Mouse (Mus musculus) frontal cortex, postnatal 25 days (tissue): ENCODE measurements around the gene Hectd1.

Experiments
- DNase-seq, 2 experiments: peaks; one replicate each; pipeline ENCODE4 v3.0.0; 2022; ENCODE audit warnings: low spot score in 2 of 2

Gene Hectd1

DNA sequence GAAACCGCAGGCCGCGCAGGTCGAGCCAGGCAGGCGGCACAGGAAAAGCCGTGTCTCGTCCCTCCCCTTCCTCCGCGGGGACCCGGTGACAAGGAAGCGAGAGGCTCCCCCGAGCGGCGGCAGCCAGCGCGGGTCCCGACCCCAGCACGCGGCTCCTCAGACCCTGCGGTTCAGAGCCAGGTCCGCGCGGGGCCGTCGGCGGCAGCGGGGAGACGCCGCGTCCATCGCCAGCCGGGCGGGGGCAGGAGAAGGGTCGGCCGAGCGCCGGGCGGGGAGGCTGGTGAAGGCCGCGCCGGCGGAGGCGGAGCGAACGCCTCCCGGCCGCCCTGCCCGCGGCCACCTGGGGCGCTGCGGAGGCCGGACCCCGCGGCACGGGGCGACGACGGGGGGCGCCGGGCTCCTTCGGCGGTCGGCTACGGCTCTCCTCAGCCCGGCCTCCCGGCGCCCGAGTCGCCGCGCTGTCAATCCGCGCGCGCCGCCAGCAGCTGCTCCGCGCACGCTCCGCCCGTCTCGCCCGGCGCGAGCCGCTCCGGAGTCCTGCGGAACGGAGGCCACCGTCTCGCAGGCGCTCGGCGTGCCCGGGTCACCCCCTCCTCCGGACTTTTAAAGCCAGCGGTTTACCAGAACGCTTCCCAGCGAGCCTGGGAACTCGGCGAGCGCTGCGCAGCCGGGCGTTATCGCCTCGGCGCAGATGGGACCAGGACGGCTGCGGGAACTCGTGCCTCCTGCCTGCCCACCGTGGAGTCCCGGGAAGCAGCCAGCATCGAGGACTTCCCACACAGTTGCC is at the start of gene Hectd1:
Hectd1 (minus strand) TSS at position 247 of the 787 bp plus-strand sequence.
- DNase-seq: peak; percentile 71 to 74

DNA sequence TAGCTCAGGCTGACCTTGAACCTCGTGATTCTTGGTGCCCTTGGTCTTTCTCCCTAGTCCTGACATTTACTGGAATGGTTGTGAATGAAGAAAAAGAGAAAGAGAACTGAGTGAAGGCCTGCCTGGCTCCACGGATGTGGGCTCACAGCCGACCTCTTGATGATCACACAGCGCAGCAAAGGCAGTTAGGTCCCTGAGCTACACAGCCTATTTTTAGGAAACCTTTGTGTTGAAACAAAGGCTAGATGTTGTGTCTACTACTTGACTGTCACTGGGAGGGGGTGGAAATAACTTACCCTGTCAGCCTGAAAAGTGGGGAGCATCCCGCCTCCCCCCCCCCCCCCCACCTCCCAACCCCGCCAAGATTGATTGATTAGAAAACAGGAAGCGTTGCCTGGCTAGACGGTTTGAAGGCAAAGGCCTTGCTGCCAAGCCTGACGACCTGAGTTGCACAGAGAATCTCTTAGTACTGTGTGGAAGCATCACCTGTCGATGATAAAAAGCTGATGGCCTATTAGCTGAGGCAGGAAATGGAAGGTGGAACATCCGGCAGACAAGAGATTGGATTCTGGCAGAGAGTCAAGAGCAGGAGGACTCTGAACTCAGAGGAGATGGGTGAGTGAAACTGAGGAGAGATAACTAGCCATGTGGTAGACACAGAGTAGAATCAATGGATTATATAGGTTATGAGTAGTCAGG is 42.3 kb upstream of the Hectd1 start:
- no peak for DNase-seq

DNA sequence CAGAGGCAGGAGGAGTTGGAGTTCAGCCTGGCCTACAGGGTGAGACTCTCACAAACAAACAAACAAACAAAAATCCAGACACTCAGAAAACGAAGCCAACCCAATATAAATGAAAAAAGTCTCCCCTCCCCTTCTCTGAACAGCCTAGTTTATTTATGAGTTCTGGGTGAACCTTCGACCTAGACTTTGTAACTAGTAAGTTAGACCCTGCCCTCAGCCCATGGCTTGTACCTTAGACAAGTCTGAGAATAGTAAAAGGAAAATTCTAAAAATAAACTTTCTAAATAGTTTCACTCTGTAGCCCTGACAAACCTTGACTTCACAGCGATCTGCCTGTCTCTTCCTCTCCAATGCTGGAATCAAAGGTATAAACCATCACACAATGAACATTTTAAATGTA is 40.2 kb upstream of the Hectd1 start:
- no peak for DNase-seq

DNA sequence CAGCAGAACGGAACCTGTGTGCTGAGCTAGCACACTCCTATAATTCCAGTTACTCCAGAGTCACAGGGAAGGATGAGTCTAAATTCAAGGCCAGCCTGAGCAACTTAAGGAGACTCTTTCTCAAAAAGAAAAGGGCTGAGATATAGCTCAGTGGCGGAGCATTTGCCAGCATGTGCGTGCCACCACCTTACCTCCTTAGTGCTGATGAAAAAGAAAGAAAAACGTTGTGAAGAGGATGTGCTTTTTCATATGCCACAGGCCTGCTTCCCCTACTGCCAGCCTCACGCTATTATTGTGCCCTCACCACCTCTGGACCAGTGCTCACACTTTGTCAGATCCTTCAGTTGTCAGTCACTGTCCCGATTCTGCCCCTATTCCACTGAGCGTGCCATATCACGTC is 37.7 kb upstream of the Hectd1 start:
- no peak for DNase-seq

DNA sequence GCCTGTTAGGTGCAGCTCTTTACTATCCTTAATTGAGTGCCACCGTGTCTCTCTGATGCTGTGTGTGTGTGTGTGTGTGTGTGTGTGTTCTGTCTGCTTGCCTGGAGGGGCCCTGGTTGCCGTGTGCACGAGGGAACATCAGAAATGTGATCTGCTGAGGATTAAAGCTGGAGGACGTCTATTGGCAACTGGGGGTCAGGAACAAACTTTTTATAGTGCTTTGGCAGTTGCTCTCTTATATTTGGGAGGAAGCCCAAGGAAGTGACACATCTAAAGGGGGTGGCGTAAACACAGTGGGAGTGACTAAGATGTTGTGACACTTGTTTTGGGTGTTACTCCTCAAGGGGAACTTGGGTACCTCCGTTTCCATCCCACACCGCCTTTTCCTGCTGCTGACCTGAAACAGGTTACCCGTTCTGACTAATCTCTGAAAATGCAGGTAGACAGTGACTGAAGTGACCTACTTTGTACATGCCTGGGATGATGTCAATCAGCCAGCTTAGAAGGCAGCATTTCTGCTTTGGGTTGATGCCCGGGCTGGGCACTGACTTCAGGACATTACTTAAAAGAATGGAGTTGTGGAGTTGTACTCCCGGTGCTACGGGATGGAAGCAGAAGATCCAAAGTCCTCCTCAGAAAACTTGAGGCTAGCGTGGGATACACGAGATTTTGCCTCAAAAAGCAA is 37.0 kb upstream of the Hectd1 start:
- no peak for DNase-seq

DNA sequence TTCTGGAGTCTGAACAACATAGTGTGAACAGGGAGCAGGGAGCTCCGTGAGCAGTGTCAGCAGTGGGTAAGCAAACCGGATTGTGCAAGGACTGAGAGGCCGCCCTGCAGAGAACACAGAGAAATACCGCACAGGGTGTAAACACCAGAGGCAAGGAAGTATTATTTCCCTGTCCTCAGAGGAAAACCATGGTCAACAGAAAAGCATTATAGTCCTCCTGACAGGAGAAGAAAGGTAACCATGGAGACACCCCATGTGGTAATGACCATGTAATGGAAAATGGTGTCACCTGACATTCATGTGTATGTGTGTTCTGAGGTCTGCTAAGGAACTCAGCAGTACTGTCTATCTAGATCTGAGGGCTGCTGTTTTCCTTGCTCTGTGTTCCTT is 36.4 kb upstream of the Hectd1 start:
- DNase-seq: no peak

DNA sequence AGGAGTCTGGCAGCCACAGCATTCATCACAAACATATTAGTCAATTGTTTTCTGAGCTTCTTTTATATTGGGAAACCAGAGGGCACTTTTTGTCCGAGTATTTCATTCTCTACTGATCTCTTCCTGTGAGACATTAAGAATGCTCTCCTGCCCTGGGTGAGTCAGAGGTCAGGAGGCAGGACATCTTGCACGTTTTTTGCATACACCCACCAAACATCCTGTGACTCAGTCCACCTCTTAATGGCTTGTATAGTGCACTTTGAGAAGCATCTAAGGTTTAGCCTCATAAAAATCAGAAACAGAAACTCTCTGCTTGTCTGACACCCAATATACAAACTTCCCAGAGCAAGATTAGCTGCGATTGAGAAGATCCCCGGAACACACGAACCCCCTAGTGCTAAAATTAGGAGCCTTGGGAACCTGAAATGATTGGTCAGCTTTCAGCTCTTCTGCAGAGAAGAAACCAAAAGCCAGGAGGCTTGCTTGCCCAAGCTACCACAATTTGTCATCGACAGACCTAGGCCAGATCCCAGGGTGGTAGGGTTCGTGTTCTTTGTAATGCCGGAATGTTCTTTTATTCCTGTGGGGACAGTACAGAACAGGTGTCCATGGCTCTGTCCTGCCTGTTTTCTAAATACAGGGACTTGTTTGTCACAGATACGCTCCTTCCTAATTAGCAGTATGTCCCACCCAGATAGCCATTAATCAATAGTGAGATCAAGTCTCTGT is 35.9 kb upstream of the Hectd1 start:
- no peak for DNase-seq

DNA sequence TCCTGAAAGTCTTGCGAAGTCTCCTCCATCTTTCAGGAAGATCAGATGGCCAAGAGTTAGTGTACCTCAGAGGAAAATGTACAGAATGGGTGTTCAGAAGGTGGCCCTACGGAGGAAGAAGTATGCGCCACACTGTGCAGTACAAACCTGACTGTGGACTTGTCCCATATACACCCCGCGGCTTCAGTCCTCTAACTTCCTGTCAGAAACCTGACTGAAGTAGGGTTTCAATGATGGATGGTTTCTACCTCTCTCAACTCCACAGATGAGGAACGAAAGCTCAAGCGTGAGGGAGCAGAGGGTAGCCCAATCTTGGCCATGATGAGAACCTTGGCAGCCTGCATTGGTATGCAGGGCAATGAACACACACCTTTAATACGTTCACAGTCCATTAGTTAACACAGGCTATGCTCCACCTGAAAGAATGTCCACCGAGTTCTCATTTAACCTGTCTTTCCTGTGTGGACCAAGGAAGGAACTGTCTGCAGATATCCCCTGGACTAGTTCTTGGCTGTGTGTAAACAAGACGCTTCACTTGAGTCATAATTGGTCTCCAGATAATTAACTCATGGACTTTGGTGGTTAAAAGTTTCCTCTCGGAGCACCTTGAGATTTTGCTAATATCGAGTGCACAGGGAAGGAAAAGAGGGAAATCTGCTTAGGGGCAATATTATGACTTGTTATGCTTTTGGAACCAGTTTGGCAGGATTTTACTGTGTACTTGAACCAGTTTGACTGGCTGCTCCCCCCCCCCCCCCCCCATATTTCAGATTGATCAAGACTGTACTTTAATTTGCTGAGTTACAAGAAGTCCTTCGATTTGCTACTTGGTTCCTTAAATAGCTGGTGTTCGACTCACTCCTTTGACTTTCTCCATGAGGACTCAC is 34.0 kb upstream of the Hectd1 start:
- no peak for DNase-seq

DNA sequence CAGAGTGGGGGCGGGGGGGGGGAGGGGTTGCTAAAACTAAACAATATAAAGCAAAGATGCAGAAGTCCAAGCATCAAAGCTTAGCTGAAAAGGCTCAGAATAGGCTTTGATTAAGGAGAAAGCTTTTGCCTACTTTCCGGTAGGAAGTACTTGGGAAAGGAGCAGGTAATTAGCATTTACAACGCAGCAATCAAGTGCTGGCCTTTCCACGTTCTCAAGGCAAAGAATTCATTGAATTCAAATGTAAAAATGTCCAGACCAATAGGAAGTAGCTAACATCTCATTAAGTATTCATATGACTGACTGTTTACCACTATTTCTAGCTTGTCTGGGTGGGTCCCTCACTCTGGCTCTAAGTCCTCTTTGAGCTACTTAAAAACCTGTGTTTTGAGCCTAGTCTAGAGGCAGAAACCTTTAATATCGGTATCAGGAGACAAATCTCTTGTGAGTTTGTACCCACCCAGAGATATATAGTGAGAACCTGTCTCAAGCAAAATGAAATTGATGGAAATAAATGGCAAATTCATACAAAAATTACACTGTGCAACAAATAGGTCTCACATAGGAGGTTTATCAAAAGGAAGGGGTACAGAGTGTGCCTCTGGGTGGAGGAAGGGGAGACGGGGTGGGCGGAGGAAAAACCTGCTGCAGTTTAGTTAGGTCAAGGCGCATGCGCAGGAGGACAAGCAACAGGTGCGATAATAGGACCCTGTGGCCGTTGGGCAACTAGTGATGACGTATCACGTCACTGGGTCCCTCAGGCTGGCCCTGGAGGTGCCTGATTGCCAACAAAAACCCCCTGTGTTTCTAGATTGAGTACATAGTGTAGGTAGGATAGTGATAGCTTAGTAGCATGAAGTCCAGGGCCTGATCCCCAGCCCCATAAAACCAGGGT is 29.0 kb upstream of the Hectd1 start:
- DNase-seq: no peak

DNA sequence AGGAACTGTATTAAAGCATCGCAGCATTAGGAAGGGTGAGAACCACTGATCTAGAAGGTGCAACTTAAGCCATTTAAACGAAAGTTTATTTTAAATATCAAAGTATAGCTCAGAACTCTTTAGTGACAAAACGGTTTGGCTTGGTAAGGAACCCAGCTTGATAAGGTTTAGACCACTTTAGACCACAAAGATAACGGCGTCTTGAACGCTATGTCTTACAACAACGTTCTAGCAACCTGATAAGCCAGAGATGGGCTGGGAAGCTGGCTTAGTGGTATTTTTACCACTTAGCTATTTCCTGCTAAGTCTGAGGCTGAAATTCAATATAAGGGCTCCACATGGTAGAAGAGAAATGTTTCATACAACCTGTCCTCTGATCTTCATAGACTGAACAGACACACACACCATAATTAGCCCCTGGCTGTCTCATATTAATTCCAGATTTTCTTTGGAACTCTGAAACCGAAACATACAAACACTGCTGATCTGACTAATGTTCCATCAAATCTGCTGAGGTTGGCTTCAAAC is 27.5 kb upstream of the Hectd1 start:
- DNase-seq: no peak

DNA sequence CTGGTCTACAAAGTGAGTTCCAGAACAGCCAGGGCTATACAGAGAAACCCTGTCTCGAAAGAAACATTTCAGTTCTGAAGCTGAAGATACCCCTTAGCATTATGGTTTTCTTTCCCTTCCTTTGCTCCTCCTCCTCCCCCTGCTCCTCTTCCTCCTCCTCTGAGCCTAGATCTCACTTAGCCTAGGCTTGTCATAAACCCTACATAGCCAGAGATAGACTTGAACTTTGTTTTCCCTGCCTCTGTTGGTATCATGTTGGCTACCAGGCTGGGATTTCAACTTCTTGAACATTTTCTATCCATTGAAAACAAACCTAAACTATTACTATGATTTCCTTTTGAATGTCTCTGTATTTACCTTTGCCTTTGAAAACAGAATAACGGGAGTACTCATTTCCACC is 26.5 kb upstream of the Hectd1 start:
- DNase-seq: no peak

DNA sequence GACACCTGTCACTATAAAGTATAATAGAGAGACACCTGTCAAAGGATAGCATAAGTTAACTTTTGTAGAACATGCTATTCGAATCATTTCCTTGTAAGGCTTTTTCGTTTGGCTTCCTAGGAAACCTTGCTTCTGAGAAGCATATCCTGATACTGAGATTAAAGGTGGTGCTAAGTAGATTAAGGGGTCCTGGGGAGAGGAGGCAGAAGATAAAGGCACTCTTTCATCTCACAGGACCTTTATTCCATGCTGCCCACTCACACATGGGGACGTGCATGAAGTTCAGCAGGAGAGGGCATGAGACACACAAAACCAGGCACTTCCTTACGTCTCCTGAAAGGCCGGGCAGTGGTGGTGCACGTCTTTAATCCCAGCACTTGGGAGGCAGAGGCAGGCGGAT is 26.1 kb upstream of the Hectd1 start:
- no peak for DNase-seq

DNA sequence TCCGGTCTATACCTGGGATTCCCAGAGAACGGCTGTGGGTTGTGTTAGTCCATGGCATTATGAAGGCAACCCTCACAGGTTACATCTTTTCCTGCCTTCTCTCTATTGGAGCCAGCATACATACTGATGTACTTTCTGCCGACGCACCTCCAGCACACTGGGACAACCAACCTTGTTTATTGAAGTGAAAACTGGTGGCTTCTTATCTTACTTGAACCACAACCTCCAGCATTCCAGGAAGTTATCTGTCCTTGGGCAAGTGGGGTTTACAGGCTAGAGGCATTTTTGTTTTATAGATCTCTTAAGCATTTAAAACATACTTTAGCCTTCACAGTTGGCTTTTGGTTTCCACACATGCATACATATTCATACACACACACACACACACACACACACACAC is 22.3 kb upstream of the Hectd1 start:
- DNase-seq: no peak

DNA sequence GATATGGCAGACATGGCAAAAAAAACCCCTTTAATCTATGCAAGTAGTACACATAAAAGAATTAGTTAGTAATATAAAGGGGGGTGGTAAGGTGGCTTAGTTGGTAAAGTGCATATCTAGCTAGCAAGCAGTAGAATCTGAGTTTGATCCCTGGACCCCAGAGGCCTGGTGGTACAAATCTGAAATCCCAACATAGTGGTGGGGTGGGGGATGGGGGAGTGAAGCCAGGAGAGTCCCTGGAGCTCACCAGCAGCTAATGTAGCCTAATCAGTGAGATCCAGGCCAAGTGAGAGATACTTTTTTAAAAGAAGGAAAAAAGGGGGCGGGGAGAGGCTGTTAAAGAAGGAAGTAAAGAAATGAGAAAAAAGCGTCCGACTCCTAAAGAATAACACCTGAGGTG is 21.8 kb upstream of the Hectd1 start:
- no peak for DNase-seq

DNA sequence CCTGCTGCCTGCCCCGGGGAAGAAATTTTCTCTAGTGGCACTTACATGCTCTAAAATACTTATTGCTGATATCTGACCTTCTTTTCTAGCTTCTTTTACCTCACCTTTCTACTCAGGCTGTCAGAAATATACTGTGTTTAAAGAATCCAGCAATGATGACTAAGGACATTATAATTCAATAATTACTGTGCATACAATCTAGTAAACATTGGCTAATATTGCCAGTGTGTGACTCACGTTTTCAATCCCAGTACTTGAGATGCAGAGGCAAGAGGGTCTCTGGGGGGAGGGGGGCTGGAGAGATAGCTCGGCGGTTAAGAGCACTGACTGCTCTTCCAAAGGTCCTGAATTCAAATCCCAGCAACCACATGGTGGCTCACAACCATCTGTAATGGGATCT is 21.0 kb upstream of the Hectd1 start:
- DNase-seq: no peak

DNA sequence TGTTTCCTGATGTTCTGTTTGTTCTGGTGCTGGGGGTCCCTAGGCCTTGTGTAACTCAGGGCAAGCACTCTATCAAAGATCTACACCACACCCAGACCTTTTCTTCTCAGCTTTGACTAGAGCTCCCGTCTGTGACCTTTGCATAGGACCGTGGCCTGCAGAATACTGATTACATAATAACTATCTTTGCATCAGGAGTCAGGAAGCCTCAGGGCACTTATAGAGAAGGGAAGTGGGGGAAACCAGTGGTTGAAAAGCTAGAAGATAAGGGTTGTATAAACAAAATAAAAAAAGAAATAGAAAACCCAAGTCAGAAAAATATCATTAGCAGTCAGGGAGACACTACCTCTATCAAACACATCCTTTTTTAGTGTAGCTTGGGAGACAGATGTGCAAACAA is 20.6 kb upstream of the Hectd1 start:
- DNase-seq: no peak

DNA sequence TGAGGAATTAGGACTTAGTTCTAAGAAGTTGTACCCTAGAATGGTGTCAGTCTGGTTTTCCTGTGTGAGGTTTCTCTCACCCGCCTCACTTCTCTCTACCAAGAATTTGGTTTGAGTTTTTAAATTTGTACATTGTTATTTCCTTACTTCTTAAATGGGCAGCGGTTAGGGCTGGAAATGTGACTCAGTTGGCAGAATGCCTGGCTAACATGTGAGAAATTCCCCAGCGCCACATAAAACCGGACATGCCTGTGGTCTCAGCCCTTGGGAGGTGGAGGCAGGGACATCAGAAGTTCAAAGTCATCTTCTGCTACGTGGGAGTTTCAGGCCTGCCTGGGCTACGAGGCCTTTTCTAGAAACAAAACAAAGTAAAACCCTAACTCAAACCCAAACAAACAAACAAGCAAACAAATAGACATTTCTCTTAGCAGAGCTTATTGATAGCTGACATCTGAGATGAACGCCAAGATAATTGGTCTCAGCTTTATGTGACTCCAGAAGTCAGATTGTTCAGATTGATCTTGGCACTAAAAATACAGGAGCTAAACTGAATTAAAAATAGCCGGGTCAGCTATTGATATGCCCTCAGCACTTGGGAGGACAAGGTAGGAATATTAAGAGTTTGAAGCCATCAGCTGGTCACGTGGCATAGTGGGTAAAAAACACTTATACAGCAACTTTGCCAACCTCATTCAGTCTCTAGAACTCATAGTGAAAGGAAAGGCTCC is 18.8 kb upstream of the Hectd1 start:
- no peak for DNase-seq

DNA sequence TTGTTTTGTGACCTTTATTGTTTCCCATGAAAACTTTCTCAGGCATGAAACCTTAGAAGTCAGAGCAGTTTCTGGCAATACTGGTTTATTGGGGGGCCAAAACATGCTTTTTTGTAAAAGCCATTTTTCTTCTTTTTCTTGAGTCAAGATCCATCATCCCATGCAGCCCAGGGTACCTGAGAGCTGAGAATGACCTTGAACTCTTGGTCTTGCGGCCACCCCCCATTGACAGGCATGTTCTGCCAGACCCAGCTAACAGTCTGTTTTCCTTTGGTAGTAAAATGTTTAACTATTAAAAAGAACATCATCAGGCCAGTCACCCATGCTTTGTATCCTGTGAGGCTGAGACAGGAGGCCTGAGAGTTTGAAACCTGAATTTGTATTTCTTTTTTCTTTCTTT is 15.9 kb upstream of the Hectd1 start:
- DNase-seq: no peak

DNA sequence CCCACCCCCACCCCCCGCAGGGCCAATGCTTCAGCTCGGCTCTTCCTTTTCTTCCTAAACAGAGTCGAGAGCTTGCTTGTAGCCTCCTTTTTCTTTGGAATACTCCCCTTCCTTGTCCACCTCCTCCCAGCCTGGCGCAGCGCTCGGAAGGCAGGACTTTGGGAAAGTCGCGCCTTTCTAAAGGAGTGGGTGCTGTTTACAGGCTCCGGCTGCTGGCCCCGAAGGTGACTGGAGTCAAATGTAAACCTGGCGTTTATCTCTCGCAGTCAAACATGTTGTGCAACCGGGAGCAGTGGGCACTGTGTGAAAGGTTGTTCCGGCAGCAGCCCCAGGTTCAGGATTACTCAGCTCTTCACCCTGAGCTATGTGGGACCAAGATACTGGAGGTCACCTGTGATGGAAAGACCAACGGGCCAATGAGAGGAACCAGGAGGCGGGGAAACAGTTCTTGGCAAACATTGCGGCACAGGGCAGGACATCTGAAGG is 15.5 kb upstream of the Hectd1 start:
- peak; percentile 92 for DNase-seq
